Mouse (Mus musculus) large intestine, adult 2 months (tissue): Measurements from ENCODE around the gene Celsr3. TPM values are rescaled to one million over a fixed set of nuclear protein-coding genes. Genes with fewer than 3 reads are reported as not detected.

Experiments
- DNase-seq: peaks from one replicate; pipeline ENCODE4 v3.0.0-alpha.2; 2012; ENCODE audit warnings: low read depth, low spot score
- WGBS: fragments of 180-500 bp; shearing (Covaris S2); methylation state at CpG from one replicate; pipeline ENCODE4 v1.1.7; 2018; 5-methylcytosine and 5-hydroxymethylcytosine counted together
- polyA plus RNA-seq: library from polyadenylated mRNA; depleted of rRNA; stranded (reverse); fragments of >200 nt; gene quantifications from 2 replicates; pipeline ENCODE4 v1.2.3, GENCODE M21; 2012; rRNA removed

The Celsr3 gene
- polyA plus RNA-seq, 1 experiment = 0.79 TPM

GRCm38 (mm10) chr9:108847374-108847773 is 21.3 kb downstream of the Celsr3 start:
- DNase-seq = no peak
- 65% methylated on average over 4 of the region's 4 CpGs for WGBS

GRCm38 (mm10) chr9:108848419-108848818 is 22.3 kb downstream of the Celsr3 start:
- no peak for DNase-seq
- 59% methylated on average over 17 of the region's 17 CpGs for WGBS

- whole genome bisulfite sequencing = 77% methylated on average over 3 of the region's 3 CpGs
- no peak for DNase-seq
Measured at GRCm38 (mm10) chr9:108852976-108853375, 26.9 kb downstream of the Celsr3 start, which contains the start of gene Slc26a6. Gene Slc26a6, plus strand, starts transcription at chr9:108853283.

- WGBS = 2% methylated on average over 25 of the region's 25 CpGs
- peak; percentile 83 for DNase-seq
Measured at GRCm38 (mm10) chr9:108853635-108854240, 27.6 kb downstream of the Celsr3 start.

- DNase-seq = peak; percentile 61
- under 1% methylated on average over 28 of the region's 28 CpGs for WGBS
Measured at GRCm38 (mm10) chr9:108854241-108854696, 28.1 kb downstream of the Celsr3 start.

- 57% methylated on average over 5 of the region's 5 CpGs for WGBS
- DNase-seq = no peak
Measured at GRCm38 (mm10) chr9:108855335-108855734, 29.2 kb downstream of the Celsr3 start.

GRCm38 (mm10) chr9:108858792-108859527 is 32.8 kb downstream of the Celsr3 start:
- WGBS = 75% methylated on average over 8 of the region's 8 CpGs
- DNase-seq = no peak

Other genes with a start within 250 kb of the Celsr3 start
- gene Wdr6, start 247.6 kb upstream of the Celsr3 start, polyA plus RNA-seq = 14.2 and 14.3 TPM in 2 replicates
- gene P4htm, start 228.7 kb upstream of the Celsr3 start, polyA plus RNA-seq = 3.5 and 4.4 TPM in 2 replicates
- gene Arih2, start 176.9 kb upstream of the Celsr3 start, polyA plus RNA-seq = 25.8 and 32.4 TPM in 2 replicates
- 32.4 and 37.7 TPM in 2 replicates for gene Slc25a20, start 164.2 kb upstream of the Celsr3 start, polyA plus RNA-seq
- 39.9 and 51.4 TPM in 2 replicates for gene Prkar2a, start 137.0 kb upstream of the Celsr3 start, polyA plus RNA-seq
- 39.4 and 49.2 TPM in 2 replicates for gene Ip6k2, start 42.5 kb upstream of the Celsr3 start, polyA plus RNA-seq
- gene Nckipsd, start 18.0 kb upstream of the Celsr3 start, polyA plus RNA-seq = 9.6 and 11.2 TPM in 2 replicates
- gene Slc26a6, start 27.0 kb downstream of the Celsr3 start, polyA plus RNA-seq = 598 and 654 TPM in 2 replicates
- 6.7 and 9.8 TPM in 2 replicates for gene Tmem89, start 88.3 kb downstream of the Celsr3 start, polyA plus RNA-seq
- gene Uqcrc1, start 110.3 kb downstream of the Celsr3 start, polyA plus RNA-seq = 866 and 953 TPM in 2 replicates
- 1.0 and 1.3 TPM in 2 replicates for gene Col7a1, start 127.3 kb downstream of the Celsr3 start, polyA plus RNA-seq
- gene Ucn2, start 159.7 kb downstream of the Celsr3 start, polyA plus RNA-seq = 0.09 and 0.25 TPM in 2 replicates
- 68.2 and 119 TPM in 2 replicates for gene Pfkfb4, start 165.5 kb downstream of the Celsr3 start, polyA plus RNA-seq
- gene Shisa5, start 212.2 kb downstream of the Celsr3 start, polyA plus RNA-seq = 334 and 413 TPM in 2 replicates
- gene Trex1, start 233.4 kb downstream of the Celsr3 start, polyA plus RNA-seq = 65.2 and 93.3 TPM in 2 replicates
- 11.7 and 13.7 TPM in 2 replicates for gene Atrip, start 247.8 kb downstream of the Celsr3 start, polyA plus RNA-seq